Mouse (Mus musculus): Measurements from ENCODE around the gene Ptms. TPM values are rescaled to one million over a fixed set of nuclear protein-coding genes. Genes with fewer than 3 reads are reported as not detected.

The Ptms gene
- 666 and 701 TPM in 2 replicates for polyA plus RNA-seq (2015; fragmentation: Nextera tagmentation; extraction: Ambion mirVana)

- peak within 1 kb of the TSS; percentile 78 for H3K4me3 ChIP-seq (replicated peaks; ENCODE audit: low read length)
- H3K27me3 ChIP-seq (replicated peaks; ENCODE audit: control insufficient read depth, insufficient read depth, low read length): no peaks in the 10 kb centered on the region
- no peaks in the 10 kb centered on the region for H3K9me3 ChIP-seq (ENCODE audit: control insufficient read depth, low read length)
- H3K27ac ChIP-seq (ENCODE audit: low read length): peak within 1 kb of the TSS; percentile 100
- no peaks in the 10 kb centered on the region for H3K36me3 ChIP-seq (ENCODE audit: control insufficient read depth, insufficient read depth)
- peak within 1 kb of the TSS; percentile 77 for H3K4me2 ChIP-seq (ENCODE audit: low read length)
- peak within 1 kb of the TSS; percentile 99 for H3K9ac ChIP-seq (replicated peaks; ENCODE audit: low read depth, low read length)
- H3K4me1 ChIP-seq (replicated peaks; ENCODE audit: control insufficient read depth, insufficient read depth, low read length): peaks cover 41% of the 10 kb centered on the region
- ATAC-seq: peak; percentile 81
- WGBS: 0% methylated on average over 13 of the region's 13 CpGs
These were observed at the start of gene Ptms for GRCm38 (mm10) chr6:124919695-124920317. Ptms (minus strand) TSS chr6:124920103.

- Histone ChIP-seq H3K27me3 (replicated peaks; ENCODE audit: control insufficient read depth, insufficient read depth, low read length) (no peaks in the 10 kb centered on the region), H3K36me3 (ENCODE audit: control insufficient read depth, insufficient read depth) (no peaks in the 10 kb centered on the region), H3K9ac (replicated peaks; ENCODE audit: low read depth, low read length) (no peak overlapping the region), H3K4me1 (replicated peaks; ENCODE audit: control insufficient read depth, insufficient read depth, low read length) (peaks cover 13% of the 10 kb centered on the region), H3K27ac (ENCODE audit: low read length) (no peak overlapping the region), H3K4me3 (replicated peaks; ENCODE audit: low read length) (no peak overlapping the region), H3K9me3 (ENCODE audit: control insufficient read depth, low read length) (0 out of 2 replicates have a peak, but pooled peaks cover 3% of the 10 kb centered on the region), H3K4me2 (ENCODE audit: low read length) (no peak overlapping the region)
- WGBS: 75% methylated on average over 4 of the region's 4 CpGs
- ATAC-seq: no peak
These were observed 47.9 kb upstream of the Ptms start for GRCm38 (mm10) chr6:124967766-124968165.

GRCm38 (mm10) chr6:124966466-124967118 is 46.7 kb upstream of the Ptms start:
- WGBS: 98% methylated on average over 7 of the region's 7 CpGs
- no peaks in the 10 kb centered on the region for H3K36me3 ChIP-seq (ENCODE audit: control insufficient read depth, insufficient read depth)
- H3K9ac ChIP-seq (replicated peaks; ENCODE audit: low read depth, low read length): no peak overlapping the region
- peak overlapping the region; percentile 99 for H3K4me2 ChIP-seq (ENCODE audit: low read length)
- 0 out of 2 replicates have a peak, but pooled peaks cover 3% of the 10 kb centered on the region for H3K9me3 ChIP-seq (ENCODE audit: control insufficient read depth, low read length)
- H3K27ac ChIP-seq (ENCODE audit: low read length): no peak overlapping the region
- H3K4me3 ChIP-seq (replicated peaks; ENCODE audit: low read length): no peak overlapping the region; the same call in 1 of the 2 replicates
- ATAC-seq: no peak
- no peaks in the 10 kb centered on the region for H3K27me3 ChIP-seq (replicated peaks; ENCODE audit: control insufficient read depth, insufficient read depth, low read length)
- H3K4me1 ChIP-seq (replicated peaks; ENCODE audit: control insufficient read depth, insufficient read depth, low read length): peaks cover 13% of the 10 kb centered on the region

GRCm38 (mm10) chr6:124965747-124966146 is 45.8 kb upstream of the Ptms start:
- H3K9me3 ChIP-seq (ENCODE audit: control insufficient read depth, low read length): 0 out of 2 replicates have a peak, but pooled peaks cover 3% of the 10 kb centered on the region

GRCm38 (mm10) chr6:124965088-124965719 is 45.3 kb upstream of the Ptms start, which contains the start of gene Cops7a:
Cops7a (minus strand) TSS chr6:124965538.
- WGBS: under 1% methylated on average over 68 of the region's 68 CpGs
- peak within 1 kb of the TSS; percentile 71 for H3K4me3 ChIP-seq (replicated peaks; ENCODE audit: low read length)
- H3K4me2 ChIP-seq (ENCODE audit: low read length): peak within 1 kb of the TSS; percentile 99
- H3K27me3 ChIP-seq (replicated peaks; ENCODE audit: control insufficient read depth, insufficient read depth, low read length): no peaks in the 10 kb centered on the region
- peak; percentile 97 for ATAC-seq
- peaks cover 5% of the 10 kb centered on the region; the same call in 1 of the 2 replicates for H3K36me3 ChIP-seq (ENCODE audit: control insufficient read depth, insufficient read depth)
- peaks cover 13% of the 10 kb centered on the region for H3K4me1 ChIP-seq (replicated peaks; ENCODE audit: control insufficient read depth, insufficient read depth, low read length)
- H3K9ac ChIP-seq (replicated peaks; ENCODE audit: low read depth, low read length): peak within 1 kb of the TSS; percentile 82
- H3K9me3 ChIP-seq (ENCODE audit: control insufficient read depth, low read length): 0 out of 2 replicates have a peak, but pooled peaks cover 3% of the 10 kb centered on the region
- peak within 1 kb of the TSS; percentile 85 for H3K27ac ChIP-seq (ENCODE audit: low read length)

More at GRCm38 (mm10) chr6:124965747-124966146, 45.8 kb upstream of the Ptms start:
- Histone ChIP-seq H3K4me1 (replicated peaks; ENCODE audit: control insufficient read depth, insufficient read depth, low read length) (peaks cover 13% of the 10 kb centered on the region), H3K27ac (ENCODE audit: low read length) (peak overlapping the region; percentile 85), H3K27me3 (replicated peaks; ENCODE audit: control insufficient read depth, insufficient read depth, low read length) (no peaks in the 10 kb centered on the region), H3K9ac (replicated peaks; ENCODE audit: low read depth, low read length) (peak overlapping the region; percentile 82), H3K36me3 (ENCODE audit: control insufficient read depth, insufficient read depth) (peaks cover 1% of the 10 kb centered on the region; the same call in 1 of the 2 replicates), H3K4me3 (replicated peaks; ENCODE audit: low read length) (peak overlapping the region; percentile 71), H3K4me2 (ENCODE audit: low read length) (peak overlapping the region; percentile 99)
- no peak; the same call in 1 of the 2 replicates for ATAC-seq
- WGBS: 17% methylated on average over 15 of the region's 15 CpGs

GRCm38 (mm10) chr6:124964638-124965037 is 44.7 kb upstream of the Ptms start:
- 40% methylated on average over 16 of the region's 16 CpGs for WGBS
- Histone ChIP-seq H3K36me3 (ENCODE audit: control insufficient read depth, insufficient read depth) (peaks cover 6% of the 10 kb centered on the region), H3K4me2 (ENCODE audit: low read length) (peak overlapping the region; percentile 99), H3K4me1 (replicated peaks; ENCODE audit: control insufficient read depth, insufficient read depth, low read length) (peaks cover 13% of the 10 kb centered on the region), H3K4me3 (replicated peaks; ENCODE audit: low read length) (peak overlapping the region; percentile 71), H3K9me3 (ENCODE audit: control insufficient read depth, low read length) (0 out of 2 replicates have a peak, but pooled peaks cover 3% of the 10 kb centered on the region), H3K27me3 (replicated peaks; ENCODE audit: control insufficient read depth, insufficient read depth, low read length) (no peaks in the 10 kb centered on the region), H3K27ac (ENCODE audit: low read length) (peak overlapping the region; percentile 85), H3K9ac (replicated peaks; ENCODE audit: low read depth, low read length) (peak overlapping the region; percentile 82)
- no peak; the same call in 1 of the 2 replicates for ATAC-seq

GRCm38 (mm10) chr6:124961021-124961420 is 41.1 kb upstream of the Ptms start:
- no peaks in the 10 kb centered on the region for H3K9me3 ChIP-seq (ENCODE audit: control insufficient read depth, low read length)
- ATAC-seq: no peak
- peaks cover 11% of the 10 kb centered on the region for H3K4me1 ChIP-seq (replicated peaks; ENCODE audit: control insufficient read depth, insufficient read depth, low read length)
- H3K36me3 ChIP-seq (ENCODE audit: control insufficient read depth, insufficient read depth): peaks cover 16% of the 10 kb centered on the region
- H3K27me3 ChIP-seq (replicated peaks; ENCODE audit: control insufficient read depth, insufficient read depth, low read length): no peaks in the 10 kb centered on the region
- H3K27ac ChIP-seq (ENCODE audit: low read length): no peak overlapping the region
- no peak overlapping the region for H3K4me2 ChIP-seq (ENCODE audit: low read length)
- WGBS: 94% methylated on average over 12 of the region's 12 CpGs
- H3K9ac ChIP-seq (replicated peaks; ENCODE audit: low read depth, low read length): no peak overlapping the region
- H3K4me3 ChIP-seq (replicated peaks; ENCODE audit: low read length): no peak overlapping the region

GRCm38 (mm10) chr6:124959960-124960359 is 40.1 kb upstream of the Ptms start:
- Histone ChIP-seq H3K36me3 (ENCODE audit: control insufficient read depth, insufficient read depth) (peaks cover 16% of the 10 kb centered on the region), H3K4me1 (replicated peaks; ENCODE audit: control insufficient read depth, insufficient read depth, low read length) (peaks cover 9% of the 10 kb centered on the region), H3K27ac (ENCODE audit: low read length) (no peak overlapping the region), H3K27me3 (replicated peaks; ENCODE audit: control insufficient read depth, insufficient read depth, low read length) (no peaks in the 10 kb centered on the region), H3K9ac (replicated peaks; ENCODE audit: low read depth, low read length) (no peak overlapping the region), H3K4me3 (replicated peaks; ENCODE audit: low read length) (no peak overlapping the region), H3K4me2 (ENCODE audit: low read length) (no peak overlapping the region), H3K9me3 (ENCODE audit: control insufficient read depth, low read length) (no peaks in the 10 kb centered on the region)
- 91% methylated on average over 13 of the region's 13 CpGs for WGBS
- ATAC-seq: no peak

- Histone ChIP-seq H3K9ac (replicated peaks; ENCODE audit: low read depth, low read length) (no peak overlapping the region), H3K4me3 (replicated peaks; ENCODE audit: low read length) (no peak overlapping the region), H3K9me3 (ENCODE audit: control insufficient read depth, low read length) (no peaks in the 10 kb centered on the region), H3K27ac (ENCODE audit: low read length) (no peak overlapping the region), H3K4me1 (replicated peaks; ENCODE audit: control insufficient read depth, insufficient read depth, low read length) (no peaks in the 10 kb centered on the region), H3K27me3 (replicated peaks; ENCODE audit: control insufficient read depth, insufficient read depth, low read length) (no peaks in the 10 kb centered on the region), H3K4me2 (ENCODE audit: low read length) (no peak overlapping the region), H3K36me3 (ENCODE audit: control insufficient read depth, insufficient read depth) (peaks cover 16% of the 10 kb centered on the region)
- 88% methylated on average over 3 of the region's 3 CpGs for WGBS
- no peak for ATAC-seq
These were observed 38.2 kb upstream of the Ptms start for GRCm38 (mm10) chr6:124958127-124958526.
